Mouse (Mus musculus): ENCODE results near the gene Tbc1d30.

The Tbc1d30 gene

GRCm38 (mm10) chr10:121218616-121219015 is 132.5 kb downstream of the Tbc1d30 start:
- no peak for DNase-seq

- no peak for DNase-seq
Measured at GRCm38 (mm10) chr10:121216804-121217203, 134.3 kb downstream of the Tbc1d30 start.
